Mouse (Mus musculus) adrenal gland, adult 10 weeks (tissue): Measurements from ENCODE around the gene Grin2d. TPM values are rescaled to one million over a fixed set of nuclear protein-coding genes. Genes with fewer than 3 reads are reported as not detected.

Source experiments
- polyA plus RNA-seq: library from polyadenylated mRNA; stranded (reverse); fragments of 350-450 nt; fragmentation: Illumina TruSeq; extraction: RNeasy Lipid Tissue Mini Kit (QIAGEN cat#74804); gene quantifications from one replicate; pipeline ENCODE4 v1.2.3, GENCODE M21; 2014; ENCODE audit warnings: low read depth, low replicate concordance

Grin2d gene
- polyA plus RNA-seq, result not detected

GRCm38 (mm10) chr7:45878278-45878677, at the start of gene Grin2d:
Gene Grin2d, minus strand, starts transcription at chr7:45878378.

GRCm38 (mm10) chr7:45923762-45924428, 45.7 kb upstream of the Grin2d start, which contains the start of gene Ccdc114:
Gene Ccdc114, plus strand, starts transcription at chr7:45924072.

DNA sequence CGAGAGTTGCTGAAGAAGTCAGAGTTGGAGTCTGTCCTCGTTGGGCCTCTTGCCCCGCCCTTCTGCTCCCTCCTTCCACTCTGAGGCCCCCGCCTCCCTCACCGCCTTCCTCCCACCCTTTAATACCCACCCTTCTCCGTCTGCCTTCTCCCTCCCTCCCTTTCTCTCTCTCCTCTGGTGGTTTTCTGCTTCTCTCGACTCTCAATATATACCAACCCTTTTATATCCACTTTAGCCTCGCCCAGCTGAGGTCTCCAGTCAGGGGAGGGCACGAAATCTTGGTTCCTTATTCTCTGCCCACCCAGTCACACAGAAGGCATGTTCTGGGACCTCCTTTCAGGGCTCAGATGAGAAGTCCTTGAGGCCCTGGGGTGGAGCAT, 43.1 kb upstream of the Grin2d start, which contains the start of gene Emp3:
Emp3 (minus strand) TSS at position 163 of the 380 bp plus-strand sequence.

GRCm38 (mm10) chr7:45896517-45897257, 18.5 kb upstream of the Grin2d start, which contains the start of the genes Syngr4 and Tmem143:
Gene Syngr4, minus strand, starts transcription at chr7:45896714.
Gene Tmem143, plus strand, starts transcription at chr7:45896941.

DNA sequence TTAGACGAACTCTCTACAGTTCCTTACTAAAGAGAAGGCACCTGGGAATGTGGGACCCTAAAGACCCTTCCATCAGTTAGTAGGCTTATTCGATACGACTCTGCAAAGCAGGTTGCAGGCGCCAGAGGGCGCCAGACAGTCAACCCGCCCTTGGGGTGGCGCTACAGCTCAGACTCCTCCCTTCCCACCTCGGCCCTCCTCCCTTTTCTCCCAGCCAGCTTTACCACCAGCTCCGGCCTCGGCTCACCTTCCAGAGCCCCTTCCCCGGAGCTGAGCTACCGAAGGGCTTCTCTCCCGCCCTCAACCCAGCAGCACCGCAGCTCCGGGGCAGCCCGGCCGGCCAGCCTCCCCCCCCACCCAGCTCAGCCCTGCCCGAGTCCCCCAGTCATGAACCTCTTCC, 5.6 kb downstream of the Grin2d start, which contains the start of gene Kdelr1:
Kdelr1 (plus strand) TSS at position 149 of the 400 bp plus-strand sequence.

DNA sequence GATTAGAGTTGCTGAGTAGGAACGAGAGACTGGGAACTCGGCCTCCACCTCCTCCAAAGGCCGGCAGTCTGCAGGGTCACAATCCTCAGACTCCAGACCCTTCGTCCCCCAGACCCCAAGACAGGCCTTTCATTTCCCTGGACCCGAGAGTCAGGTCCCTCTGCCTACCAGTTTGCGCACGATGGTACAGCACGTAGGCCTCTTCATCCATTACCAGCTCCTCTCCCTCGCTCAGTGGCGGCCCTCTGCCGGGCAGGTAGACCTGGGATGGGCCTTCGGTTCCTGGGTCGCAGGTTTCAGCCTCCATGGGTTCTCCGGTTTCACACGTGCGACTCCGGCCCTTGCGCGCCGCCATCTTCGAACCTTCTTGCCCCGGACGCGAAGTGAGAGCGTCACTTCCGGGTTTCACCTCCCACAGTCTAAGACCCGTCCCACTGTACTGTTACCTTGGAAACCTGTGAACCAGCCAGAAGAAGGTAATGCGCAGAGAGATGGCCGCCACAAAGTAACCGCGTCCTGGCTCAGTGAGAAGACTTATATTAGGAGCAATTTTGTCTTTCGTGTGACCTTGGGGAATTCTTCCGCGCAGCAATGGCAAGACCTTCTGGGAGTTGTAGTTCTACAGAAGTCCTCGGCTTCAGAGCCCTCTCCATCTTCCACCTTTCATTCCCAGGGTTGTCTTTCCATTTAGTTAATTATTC, 47.6 kb downstream of the Grin2d start, which contains the start of gene Grwd1:
Grwd1 (minus strand) TSS at position 518 of the 701 bp plus-strand sequence.

GRCm38 (mm10) chr7:45824598-45824997, 53.6 kb downstream of the Grin2d start, which contains the start of gene Kcnj14:
Gene Kcnj14, minus strand, starts transcription at chr7:45824782.

DNA sequence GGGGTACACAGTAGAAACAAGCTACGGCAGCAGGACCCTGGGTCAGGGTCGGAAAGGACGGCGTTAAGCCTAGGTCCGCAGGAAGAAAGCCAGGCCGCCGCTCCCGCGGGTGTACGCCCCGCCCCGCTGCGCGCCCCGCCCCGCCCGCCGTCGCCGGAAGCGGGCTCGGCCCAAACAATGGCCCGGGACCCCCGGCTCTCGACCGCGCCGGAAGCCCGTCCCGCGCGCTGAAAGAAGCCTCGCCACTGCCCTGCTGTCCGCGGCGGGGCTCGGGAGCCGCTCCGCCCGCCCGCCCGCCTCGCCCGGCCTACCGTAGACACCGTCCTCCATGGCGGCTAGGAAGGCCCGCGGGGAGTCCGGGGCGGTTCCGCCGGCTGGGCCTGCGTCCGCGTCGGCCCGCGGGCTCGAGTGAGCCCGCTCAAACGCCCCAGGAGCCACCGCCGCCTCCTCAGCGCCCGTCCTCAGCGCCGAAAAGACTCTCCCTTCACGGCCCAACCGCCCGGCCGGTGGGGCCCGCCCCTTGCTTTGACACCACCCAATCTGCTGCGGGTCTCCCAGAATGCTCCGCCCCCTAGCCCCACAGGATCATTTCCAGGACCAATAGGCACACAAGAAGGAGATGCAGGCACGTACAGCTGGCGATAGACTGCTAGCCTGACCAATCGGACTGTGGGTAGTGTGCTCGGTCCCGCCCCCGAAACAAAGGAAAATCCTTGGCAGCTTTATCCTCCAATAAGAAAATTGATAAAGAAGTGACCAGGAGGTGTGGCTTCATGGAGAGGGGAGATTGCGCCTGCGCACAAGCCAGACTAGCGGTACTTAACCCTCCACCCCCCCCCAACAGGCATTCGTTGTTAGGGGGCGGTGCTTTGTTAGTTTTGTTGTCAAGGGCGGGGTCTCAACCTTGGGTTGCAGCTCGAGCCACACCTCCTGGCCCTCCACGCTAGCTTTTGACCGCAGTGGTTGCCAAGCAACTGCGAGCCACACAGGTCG, 64.1 kb downstream of the Grin2d start, which contains the start of gene Cyth2:
Cyth2 (minus strand) TSS at position 795 of the 993 bp plus-strand sequence.

DNA sequence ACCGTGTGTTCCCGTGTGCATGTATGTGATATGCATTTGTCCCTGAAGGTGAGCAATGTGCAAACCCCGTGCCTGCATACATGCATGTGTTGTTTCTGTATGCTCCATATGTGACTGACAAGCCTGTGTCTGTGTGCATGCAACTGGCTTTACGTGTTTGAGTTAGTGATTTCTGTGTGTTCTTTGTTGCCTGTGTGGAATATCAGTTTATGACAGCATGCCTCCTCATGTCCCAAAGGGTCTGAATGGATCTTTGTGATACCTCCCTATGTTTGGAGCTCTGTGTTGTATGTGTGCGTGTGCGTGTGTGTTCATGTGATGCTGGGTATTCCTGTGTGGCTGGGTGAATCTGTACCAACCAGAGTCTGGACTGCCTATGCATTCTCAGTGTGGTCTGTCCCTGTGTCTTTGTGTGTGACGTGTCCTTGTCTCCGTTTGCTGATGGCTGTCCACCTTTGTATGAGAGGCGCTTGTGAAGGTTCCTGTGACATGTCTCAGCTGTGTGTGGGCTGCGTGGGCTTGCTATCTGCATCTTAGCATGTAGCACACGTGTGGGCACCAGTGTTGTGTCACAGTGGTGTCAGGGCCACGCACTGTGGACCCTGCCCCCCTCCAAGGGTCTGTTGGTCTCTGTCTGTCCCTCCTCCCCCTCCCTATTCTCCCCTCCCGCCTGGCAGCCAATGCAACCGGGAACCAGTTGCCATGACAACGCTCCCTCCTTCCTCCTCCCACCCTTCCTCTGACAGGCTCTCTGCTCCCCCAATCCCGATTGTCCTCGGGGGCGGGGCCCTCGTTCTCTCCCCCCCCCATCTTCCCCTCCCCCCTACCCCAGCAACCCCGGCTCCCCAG, 93.4 kb downstream of the Grin2d start, which contains the start of gene Sult2b1:
Sult2b1 (minus strand) TSS at position 146 of the 849 bp plus-strand sequence.

GRCm38 (mm10) chr7:45783511-45784091, 94.6 kb downstream of the Grin2d start, which contains the start of gene Lmtk3:
Gene Lmtk3, plus strand, starts transcription at chr7:45783738.

Other genes starting within 250 kb of the Grin2d start
- 0.17 TPM for gene Mamstr, start 238.4 kb downstream of the Grin2d start, polyA plus RNA-seq
- gene Fut2, start 212.0 kb downstream of the Grin2d start, polyA plus RNA-seq, result not detected
- gene Ntn5, start 194.4 kb downstream of the Grin2d start, polyA plus RNA-seq, result not detected
- not detected for gene Sec1, start 184.0 kb downstream of the Grin2d start, polyA plus RNA-seq
- 0.93 TPM for gene Car11, start 178.5 kb downstream of the Grin2d start, polyA plus RNA-seq
- 9.2 TPM for gene Dbp, start 173.3 kb downstream of the Grin2d start, polyA plus RNA-seq
- gene Rpl18, start 162.9 kb downstream of the Grin2d start, polyA plus RNA-seq, result not detected
- gene Sphk2, start 160.4 kb downstream of the Grin2d start, polyA plus RNA-seq, result 0.82 TPM
- not detected for gene Fam83e, start 157.2 kb downstream of the Grin2d start, polyA plus RNA-seq
- gene Spaca4, start 152.6 kb downstream of the Grin2d start, polyA plus RNA-seq, result not detected
- gene Lmtk3, start 94.6 kb downstream of the Grin2d start, polyA plus RNA-seq, result not detected
- gene Sult2b1, start 93.7 kb downstream of the Grin2d start, polyA plus RNA-seq, result not detected
- 25.3 TPM for gene Cyth2, start 63.8 kb downstream of the Grin2d start, polyA plus RNA-seq
- gene Kcnj14, start 53.6 kb downstream of the Grin2d start, polyA plus RNA-seq, result not detected
- gene Grwd1, start 47.4 kb downstream of the Grin2d start, polyA plus RNA-seq, result 1.9 TPM
- gene Kdelr1, start 5.6 kb downstream of the Grin2d start, polyA plus RNA-seq, result 84.8 TPM
- not detected for gene Syngr4, start 18.3 kb upstream of the Grin2d start, polyA plus RNA-seq
- 4.7 TPM for gene Tmem143, start 18.6 kb upstream of the Grin2d start, polyA plus RNA-seq
- gene Emp3, start 43.0 kb upstream of the Grin2d start, polyA plus RNA-seq, result 15.2 TPM
- gene Ccdc114, start 45.7 kb upstream of the Grin2d start, polyA plus RNA-seq, result 3.8 TPM
- gene Abcc6, start 151.9 kb upstream of the Grin2d start, polyA plus RNA-seq, result not detected
- 5.0 TPM for gene Nomo1, start 155.3 kb upstream of the Grin2d start, polyA plus RNA-seq
- gene Kcnj11, start 222.4 kb upstream of the Grin2d start, polyA plus RNA-seq, result not detected